Mouse (Mus musculus) bone marrow macrophage, adult 2 months (primary cell): ENCODE measurements around the gene Itpripl1.

Experiments used
- CTCF ChIP-seq: IDR thresholded peaks from 2 replicates; pipeline ENCODE4 v1.5.1; 2012; ENCODE audit warnings: low read depth, mild to moderate bottlenecking, low read length, moderate library complexity
- POLR2A ChIP-seq: IDR thresholded peaks from 2 replicates; pipeline ENCODE4 v1.6.1; 2012; ENCODE audit warnings: mild to moderate bottlenecking, low read depth, low read length, borderline replicate concordance

DNA sequence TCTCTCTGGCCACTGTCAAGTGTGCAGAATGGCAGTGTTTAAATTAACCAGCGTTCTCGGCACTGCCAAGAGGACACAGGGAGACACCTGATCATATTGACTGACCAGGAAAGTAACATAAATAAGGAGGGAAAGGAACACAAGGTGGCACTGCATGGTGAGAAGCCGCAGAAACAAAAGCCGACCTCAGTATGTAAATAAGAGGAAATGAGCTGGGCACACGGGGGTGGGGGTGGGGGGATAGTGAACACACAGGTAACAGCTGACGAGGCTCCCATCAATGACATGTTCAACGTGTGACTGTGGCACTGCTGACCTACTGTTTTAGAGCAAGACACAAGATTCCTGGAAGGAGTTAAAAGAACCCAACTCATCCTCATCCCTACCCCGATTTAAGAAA is 11.9 kb downstream of the Itpripl1 start:
- TF ChIP-seq CTCF (no peak), POLR2A (no peak)
